Comparison of ENCODE assay signal across 8 mouse cellular contexts in genomic region chr10:24210075-24210474, GRCm38 (mm10). TPM values are rescaled to one million over a fixed set of nuclear protein-coding genes. Genes with fewer than 3 reads are reported as not detected.
"Had no signal": no experiment of that assay in that cellular context is flagged by ENCODE, and none has a peak within 500 bp of the region (broad histone marks: within the 10 kb centered on the region; RNA-seq: fewer than 3 reads in every experiment).

No protein-coding gene starts in this region.

- DNase-seq: left cerebral cortex, postnatal 4 days; lung, adult 18-20 months; retina, postnatal 1 day; right cerebral cortex, postnatal 14 days; thymus, adult 2 months; thymus, postnatal 25 days had no signal

- ATAC-seq: midbrain, embryonic 16.5 days had no signal

RNA-seq across cellular contexts. Expression of gene Moxd1, which starts 13.2 kb away (rescaled TPM):
- polyA plus RNA-seq: liver, adult 2 months had no signal
